Mouse (Mus musculus) lung, adult 2 months (tissue): ENCODE results near the gene Zic5. TPM values are rescaled to one million over a fixed set of nuclear protein-coding genes. Genes with fewer than 3 reads are reported as not detected.

Experiments used
- DNase-seq: peaks from one replicate; pipeline ENCODE4 v3.0.0; 2022
- H3K4me1 ChIP-seq: fragments of 200-500 bp; 2 replicates; pipeline ENCODE4 v1.6.1; 2011; ENCODE audit warnings: low read length; ENCODE audit not compliant: control insufficient read depth, insufficient read depth
- H3K4me3 ChIP-seq: fragments of 200-500 bp; replicated peaks from 2 replicates; pipeline ENCODE3; 2011; ENCODE audit warnings: low read depth, mild to moderate bottlenecking, control low read depth, low read length; ENCODE audit errors: extremely low read depth
- CTCF ChIP-seq: fragments of 200-500 bp; IDR thresholded peaks from 2 replicates; pipeline ENCODE4 v1.5.1; 2011; ENCODE audit warnings: mild to moderate bottlenecking, low read length, control low read depth; ENCODE audit not compliant: insufficient read depth
- POLR2A ChIP-seq: fragments of 200-500 bp; IDR thresholded peaks from 2 replicates; pipeline ENCODE4 v1.6.1; 2011; ENCODE audit warnings: low read depth, mild to moderate bottlenecking, control low read depth, low read length, borderline replicate concordance; ENCODE audit errors: extremely low read depth
- WGBS: fragments of 180-500 bp; shearing (Covaris S2); methylation state at CpG from one replicate; pipeline ENCODE4 v1.1.7; 2018; 5-methylcytosine and 5-hydroxymethylcytosine counted together
- polyA plus RNA-seq: library from polyadenylated mRNA; depleted of rRNA; stranded (reverse); fragments of >200 nt; gene quantifications from 2 replicates; pipeline ENCODE4 v1.2.3, GENCODE M21; 2012

Gene Zic5
- polyA plus RNA-seq, 1 experiment, result not detected

GRCm38 (mm10) chr14:122476041-122476821 lies 10.8 kb upstream of the Zic5 start:
- WGBS, result 2% methylated on average over 62 of the region's 62 CpGs
- DNase-seq, result no peak

GRCm38 (mm10) chr14:122475557-122476040 lies 10.1 kb upstream of the Zic5 start:
- Histone ChIP-seq H3K4me1 (peaks cover 4% of the 10 kb centered on the region; the same call in 1 of the 2 replicates), H3K4me3 (no peak overlapping the region)
- DNase-seq, result no peak
- TF ChIP-seq CTCF, result no peak
- TF ChIP-seq POLR2A, result no peak
- under 1% methylated on average over 65 of the region's 65 CpGs for WGBS

More at GRCm38 (mm10) chr14:122476041-122476821, 10.8 kb upstream of the Zic5 start:
- peaks cover 4% of the 10 kb centered on the region; the same call in 1 of the 2 replicates for H3K4me1 ChIP-seq
- H3K4me3 ChIP-seq, result no peak overlapping the region
- TF ChIP-seq CTCF (no peak), POLR2A (no peak)

GRCm38 (mm10) chr14:122474891-122475556 lies 9.5 kb upstream of the Zic5 start, which contains the start of gene Zic2:
Gene Zic2, plus strand, starts transcription at chr14:122475435.
- no peak for DNase-seq
- TF ChIP-seq POLR2A (no peak), CTCF (no peak)
- H3K4me1 ChIP-seq, result peaks cover 4% of the 10 kb centered on the region; the same call in 1 of the 2 replicates
- no peak within 1 kb of the TSS for H3K4me3 ChIP-seq
- 1% methylated on average over 52 of the region's 73 CpGs for WGBS

- no peak for TF ChIP-seq POLR2A
- no peak for TF ChIP-seq CTCF
- 2% methylated on average over 57 of the region's 57 CpGs for WGBS
- Histone ChIP-seq H3K4me1 (peaks cover 4% of the 10 kb centered on the region; the same call in 1 of the 2 replicates), H3K4me3 (no peak overlapping the region)
- DNase-seq, result no peak
Observed at GRCm38 (mm10) chr14:122474041-122474890, 8.8 kb upstream of the Zic5 start.

- Histone ChIP-seq H3K4me1 (peaks cover 4% of the 10 kb centered on the region; the same call in 1 of the 2 replicates), H3K4me3 (no peak overlapping the region)
- no peak for DNase-seq
- TF ChIP-seq CTCF (no peak), POLR2A (no peak)
- WGBS, result 3% methylated on average over 17 of the region's 17 CpGs
Observed at GRCm38 (mm10) chr14:122473211-122473751, 7.8 kb upstream of the Zic5 start.

- peaks cover 4% of the 10 kb centered on the region; the same call in 1 of the 2 replicates for H3K4me1 ChIP-seq
- H3K4me3 ChIP-seq, result no peak overlapping the region
- WGBS, result 4% methylated on average over 5 of the region's 5 CpGs
- TF ChIP-seq CTCF (no peak), POLR2A (no peak)
- no peak for DNase-seq
Observed at GRCm38 (mm10) chr14:122472647-122473046, 7.2 kb upstream of the Zic5 start.

GRCm38 (mm10) chr14:122472161-122472560 lies 6.7 kb upstream of the Zic5 start:
- DNase-seq, result no peak
- TF ChIP-seq CTCF (no peak), POLR2A (no peak)
- H3K4me1 ChIP-seq, result peaks cover 4% of the 10 kb centered on the region; the same call in 1 of the 2 replicates
- 1% methylated on average over 13 of the region's 13 CpGs for WGBS
- no peak overlapping the region for H3K4me3 ChIP-seq

GRCm38 (mm10) chr14:122471449-122472085 lies 6.1 kb upstream of the Zic5 start:
- DNase-seq, result no peak
- TF ChIP-seq CTCF (no peak), POLR2A (no peak)
- H3K4me3 ChIP-seq, result no peak overlapping the region
- 10% methylated on average over 31 of the region's 31 CpGs for whole genome bisulfite sequencing
- H3K4me1 ChIP-seq, result peaks cover 4% of the 10 kb centered on the region; the same call in 1 of the 2 replicates
